11 mouse cellular contexts compared by ENCODE assay signal in the genomic region with DNA sequence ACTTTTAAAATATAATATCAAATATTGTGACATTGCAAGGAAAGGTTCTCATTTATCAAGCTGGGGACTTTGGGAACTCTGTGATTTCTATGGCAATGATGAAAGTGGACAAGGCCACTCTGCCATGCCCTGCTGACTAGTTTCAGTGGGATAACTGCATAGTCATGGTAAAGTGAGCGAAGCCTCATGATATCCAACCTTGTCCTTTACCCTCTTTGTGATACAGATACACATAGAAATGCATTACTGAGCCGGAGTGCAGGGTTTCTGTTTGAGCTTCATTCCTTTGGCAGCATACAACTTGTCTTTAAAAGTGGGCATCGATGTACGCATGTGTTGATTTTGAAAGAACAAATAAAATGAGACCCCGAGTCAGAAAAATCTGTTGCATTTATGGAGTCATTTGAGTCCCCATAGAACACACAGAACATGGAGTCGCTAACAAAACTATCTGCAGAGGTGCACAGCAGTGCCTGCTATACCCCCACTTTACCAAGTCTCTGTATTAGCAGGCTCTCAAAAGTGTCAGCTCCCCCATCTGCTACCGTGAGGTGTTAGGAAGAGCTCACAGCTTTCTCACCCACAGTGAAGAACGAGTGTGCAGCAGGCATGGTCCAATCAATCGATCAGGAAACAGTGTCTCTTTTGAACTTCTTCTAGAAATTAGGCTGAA.
DNase-seq lines count a peak whose midpoint lies in the region; ATAC-seq lines count a peak whose summit lies in the region.
"Had no signal": no experiment of that assay in that cellular context is flagged by ENCODE, and none has a peak within 500 bp of the region (broad histone marks: within the 10 kb centered on the region; RNA-seq: fewer than 3 reads in every experiment).

No protein-coding gene starts in this region.

- no peaks in the 10 kb centered on the region for H3K36me3 ChIP-seq in hindbrain, embryonic 12.5 days
- H3K36me3 ChIP-seq in hindbrain, embryonic 10.5 days, result no peaks in the 10 kb centered on the region
- H3K36me3 ChIP-seq in forebrain, embryonic 12.5 days (replicated peaks), result no peaks in the 10 kb centered on the region
- H3K36me3 ChIP-seq in limb, embryonic 13.5 days, result no peaks in the 10 kb centered on the region
- H3K36me3 ChIP-seq in midbrain, embryonic 16.5 days (ENCODE audit: control insufficient read depth, insufficient read depth, low read length), result no peaks in the 10 kb centered on the region
- H3K36me3 ChIP-seq in kidney, embryonic 14.5 days (ENCODE audit: control insufficient read depth, insufficient read depth, low read length), result no peaks in the 10 kb centered on the region

- ATAC-seq in hindbrain, embryonic 12.5 days (ENCODE audit: low FRiP score), result 0 out of 2 replicates have a peak, but pooled peaks have one; percentile 62
- ATAC-seq in forebrain, embryonic 12.5 days (ENCODE audit: low FRiP score), result peak; percentile 64; the same call in 1 of the 2 replicates
- no peak for ATAC-seq in limb, embryonic 13.5 days (ENCODE audit: low FRiP score, low read depth)
- ATAC-seq in midbrain, embryonic 16.5 days, result 0 out of 2 replicates have a peak, but pooled peaks have one; percentile 23
- ATAC-seq in kidney, embryonic 14.5 days (ENCODE audit: low FRiP score, low TSS enrichment), result no peak

- H3K4me3 ChIP-seq in hindbrain, embryonic 12.5 days, result no peak overlapping the region
- no peak overlapping the region for H3K4me3 ChIP-seq in hindbrain, embryonic 10.5 days
- H3K4me3 ChIP-seq in forebrain, embryonic 12.5 days (replicated peaks), result no peak overlapping the region
- H3K4me3 ChIP-seq in limb, embryonic 13.5 days, result peak overlapping the region; percentile 12; the same call in 1 of the 2 replicates
- H3K4me3 ChIP-seq in midbrain, embryonic 16.5 days (ENCODE audit: low read depth, low read length), result no peak overlapping the region
- no peak overlapping the region for H3K4me3 ChIP-seq in kidney, embryonic 14.5 days (ENCODE audit: low read length)

- H3K9ac ChIP-seq in hindbrain, embryonic 12.5 days, result no peak overlapping the region
- no peak overlapping the region for H3K9ac ChIP-seq in forebrain, embryonic 12.5 days
- peak overlapping the region; percentile 15; the same call in 1 of the 2 replicates for H3K9ac ChIP-seq in limb, embryonic 13.5 days
- H3K9ac ChIP-seq in midbrain, embryonic 16.5 days (ENCODE audit: low read depth, low read length), result no peak overlapping the region
- H3K9ac ChIP-seq in kidney, embryonic 14.5 days (ENCODE audit: low read depth, low read length), result no peak overlapping the region

- WGBS in hindbrain, embryonic 12.5 days, result 77% methylated on average over 9 of the region's 9 CpGs
- 79% methylated on average over 9 of the region's 9 CpGs for WGBS in hindbrain, embryonic 10.5 days
- WGBS in forebrain, embryonic 12.5 days, result 71% methylated on average over 9 of the region's 9 CpGs
- WGBS in limb, embryonic 13.5 days, result 49% methylated on average over 9 of the region's 9 CpGs
- WGBS in midbrain, embryonic 16.5 days, result 72% methylated on average over 9 of the region's 9 CpGs
- WGBS in kidney, embryonic 14.5 days, result 61% methylated on average over 9 of the region's 9 CpGs

- no peaks in the 10 kb centered on the region for H3K9me3 ChIP-seq in hindbrain, embryonic 12.5 days (replicated peaks)
- no peaks in the 10 kb centered on the region for H3K9me3 ChIP-seq in hindbrain, embryonic 10.5 days
- H3K9me3 ChIP-seq in forebrain, embryonic 12.5 days, result no peaks in the 10 kb centered on the region
- H3K9me3 ChIP-seq in limb, embryonic 13.5 days, result no peaks in the 10 kb centered on the region
- no peaks in the 10 kb centered on the region for H3K9me3 ChIP-seq in midbrain, embryonic 16.5 days (replicated peaks; ENCODE audit: control insufficient read depth, low read length, poor library complexity, severe bottlenecking)
- no peaks in the 10 kb centered on the region for H3K9me3 ChIP-seq in kidney, embryonic 14.5 days (ENCODE audit: control insufficient read depth, low read length)

- DNase-seq in hindbrain, embryonic 10.5 days (ENCODE audit: low spot score), result no peak
- DNase-seq in urinary bladder, postnatal 10 days (ENCODE audit: low spot score), result no peak
- no peak for DNase-seq in B cell, adult 2 months
- DNase-seq: cerebellum, adult 11 months; lung, adult 2 months; thymus, postnatal 25 days had no signal

- H3K27me3 ChIP-seq in hindbrain, embryonic 12.5 days, result no peaks in the 10 kb centered on the region
- no peaks in the 10 kb centered on the region for H3K27me3 ChIP-seq in hindbrain, embryonic 10.5 days (ENCODE audit: insufficient read depth, poor library complexity, severe bottlenecking)
- no peaks in the 10 kb centered on the region for H3K27me3 ChIP-seq in forebrain, embryonic 12.5 days
- H3K27me3 ChIP-seq in limb, embryonic 13.5 days, result no peaks in the 10 kb centered on the region
- H3K27me3 ChIP-seq in midbrain, embryonic 16.5 days (ENCODE audit: control insufficient read depth, insufficient read depth, low read depth, low read length), result no peaks in the 10 kb centered on the region
- no peaks in the 10 kb centered on the region for H3K27me3 ChIP-seq in kidney, embryonic 14.5 days (ENCODE audit: control insufficient read depth, insufficient read depth, low read length)

- H3K4me1 ChIP-seq in hindbrain, embryonic 12.5 days, result peaks cover 18% of the 10 kb centered on the region
- peaks cover 22% of the 10 kb centered on the region for H3K4me1 ChIP-seq in hindbrain, embryonic 10.5 days (replicated peaks)
- H3K4me1 ChIP-seq in forebrain, embryonic 12.5 days, result peaks cover 25% of the 10 kb centered on the region
- H3K4me1 ChIP-seq in limb, embryonic 13.5 days, result peaks cover 17% of the 10 kb centered on the region
- H3K4me1 ChIP-seq in midbrain, embryonic 16.5 days (ENCODE audit: control insufficient read depth, insufficient read depth, low read length), result peaks cover 12% of the 10 kb centered on the region
- 0 out of 2 replicates have a peak, but pooled peaks cover 4% of the 10 kb centered on the region for H3K4me1 ChIP-seq in kidney, embryonic 14.5 days (ENCODE audit: control insufficient read depth, insufficient read depth, low read length)

- H3K27ac ChIP-seq in hindbrain, embryonic 12.5 days, result no peak overlapping the region
- no peak overlapping the region for H3K27ac ChIP-seq in hindbrain, embryonic 10.5 days
- no peak overlapping the region for H3K27ac ChIP-seq in forebrain, embryonic 12.5 days
- H3K27ac ChIP-seq in limb, embryonic 13.5 days, result no peak overlapping the region
- H3K27ac ChIP-seq in midbrain, embryonic 16.5 days (ENCODE audit: low read length), result no peak overlapping the region
- H3K27ac ChIP-seq in kidney, embryonic 14.5 days (ENCODE audit: low read depth, low read length), result no peak overlapping the region

- no peak overlapping the region for H3K4me2 ChIP-seq in hindbrain, embryonic 12.5 days (replicated peaks)
- peak overlapping the region; percentile 17; the same call in 1 of the 2 replicates for H3K4me2 ChIP-seq in forebrain, embryonic 12.5 days
- peak overlapping the region; percentile 46 for H3K4me2 ChIP-seq in limb, embryonic 13.5 days (replicated peaks)
- H3K4me2 ChIP-seq in midbrain, embryonic 16.5 days (ENCODE audit: low read length), result no peak overlapping the region
- H3K4me2 ChIP-seq in kidney, embryonic 14.5 days (replicated peaks; ENCODE audit: low read depth, low read length), result no peak overlapping the region

Comparison
In these comparisons a context has a peak if more than half of its experiments do, and no peak if none do; other contexts are left out.
1. ATAC-seq: peak in hindbrain, embryonic 12.5 days (single experiment), forebrain, embryonic 12.5 days (single experiment) and midbrain, embryonic 16.5 days (single experiment); none in limb, embryonic 13.5 days (single experiment) and kidney, embryonic 14.5 days (single experiment).
2. H3K4me2 ChIP-seq: peak in forebrain, embryonic 12.5 days (single experiment) and limb, embryonic 13.5 days (single experiment); none in hindbrain, embryonic 12.5 days (single experiment), midbrain, embryonic 16.5 days (single experiment) and kidney, embryonic 14.5 days (single experiment).